Mouse (Mus musculus) thymus, adult 18-20 months (tissue): ENCODE results near the gene H2-DMb1.
A peak's percentile ranks its signal among the peaks of the same experiment; 100 is the strongest.

Experiments
- DNase-seq, 2 experiments: peaks; one replicate each; pipeline ENCODE4 v3.0.0; 2022; ENCODE audit warnings: mixed read lengths in 2 of 2

H2-DMb1 gene

GRCm38 (mm10) chr17:34196941-34197894 lies 44.3 kb downstream of the H2-DMb1 start, which contains the start of gene Psmb8:
TSS of gene Psmb8 (plus strand) at chr17:34197721.
- DNase-seq: peak; percentile 78 to 89

GRCm38 (mm10) chr17:34197904-34198520 lies 45.1 kb downstream of the H2-DMb1 start:
- DNase-seq: peak; percentile 66 to 77

GRCm38 (mm10) chr17:34198521-34198912 lies 45.6 kb downstream of the H2-DMb1 start:
- no peak for DNase-seq

GRCm38 (mm10) chr17:34199050-34199619 lies 46.3 kb downstream of the H2-DMb1 start:
- DNase-seq: peak in 1 of 2 experiments; percentile 38

- peak in 1 of 2 experiments; percentile 26 for DNase-seq
Observed at GRCm38 (mm10) chr17:34200047-34200446, 47.2 kb downstream of the H2-DMb1 start.

GRCm38 (mm10) chr17:34200772-34201505 lies 48.1 kb downstream of the H2-DMb1 start:
- DNase-seq: peak in 1 of 2 experiments; percentile 63

- DNase-seq: no peak
Observed at GRCm38 (mm10) chr17:34201506-34202055, 48.7 kb downstream of the H2-DMb1 start.

- no peak for DNase-seq
Observed at GRCm38 (mm10) chr17:34202760-34203442, 50.0 kb downstream of the H2-DMb1 start.

GRCm38 (mm10) chr17:34203444-34203843 lies 50.6 kb downstream of the H2-DMb1 start, which contains the start of gene Tap2:
TSS of gene Tap2 (plus strand) at chr17:34203527.
- peak in 1 of 2 experiments; percentile 29 for DNase-seq

- DNase-seq: peak; percentile 87 to 88
Observed at GRCm38 (mm10) chr17:34204303-34205010, 51.6 kb downstream of the H2-DMb1 start.

- DNase-seq: peak in 1 of 2 experiments; percentile 64
Observed at GRCm38 (mm10) chr17:34205021-34205745, 52.3 kb downstream of the H2-DMb1 start.

- peak in 1 of 2 experiments; percentile 41 for DNase-seq
Observed at GRCm38 (mm10) chr17:34205746-34206176, 52.9 kb downstream of the H2-DMb1 start.

- DNase-seq: peak in 1 of 2 experiments; percentile 14
Observed at GRCm38 (mm10) chr17:34206731-34207130, 53.9 kb downstream of the H2-DMb1 start.

GRCm38 (mm10) chr17:34207456-34207855 lies 54.6 kb downstream of the H2-DMb1 start:
- DNase-seq: peak in 1 of 2 experiments; percentile 62

- DNase-seq: peak in 1 of 2 experiments; percentile 12
Observed at GRCm38 (mm10) chr17:34207866-34208265, 55.0 kb downstream of the H2-DMb1 start.

- DNase-seq: no peak
Observed at GRCm38 (mm10) chr17:34208421-34208820, 55.5 kb downstream of the H2-DMb1 start.

- peak in 1 of 2 experiments; percentile 23 for DNase-seq
Observed at GRCm38 (mm10) chr17:34209680-34210079, 56.8 kb downstream of the H2-DMb1 start.
